Mouse (Mus musculus) lung, postnatal 0 days (tissue): ENCODE data around the gene Nbeal2.

Source experiments
- CTCF ChIP-seq: IDR thresholded peaks from 2 replicates; pipeline ENCODE4 v1.5.1; 2016; ENCODE audit warnings: antibody characterized with exemption, mild to moderate bottlenecking
- EP300 ChIP-seq: IDR thresholded peaks from 2 replicates; pipeline ENCODE4 v1.6.1; 2016; ENCODE audit warnings: antibody characterized with exemption, mild to moderate bottlenecking, control low read depth

GRCm38 (mm10) chr9:110701114-110702032 lies 47.4 kb upstream of the Nbeal2 start:
- no peak for TF ChIP-seq CTCF
- no peak for TF ChIP-seq EP300
